Mouse (Mus musculus) kidney, postnatal 0 days (tissue): ENCODE data around the gene Trabd2b. TPM values are rescaled to one million over a fixed set of nuclear protein-coding genes. Genes with fewer than 3 reads are reported as not detected.
A peak's percentile ranks its signal among the peaks of the same experiment; 100 is the strongest.

Source experiments
- ATAC-seq: fragments of 200-750 bp; cut with Nextera tagmentation; replicated peaks from 2 replicates; pipeline ENCODE4 v1.8.0; 2017; ENCODE audit warnings: low read depth, moderate number of reproducible peaks, moderate TSS enrichment, moderate library complexity; ENCODE audit not compliant: low FRiP score
- DNase-seq: peaks from one replicate; pipeline ENCODE4 v3.0.0-alpha.2; 2016; ENCODE audit warnings: low spot score
- H3K27ac ChIP-seq: fragments of 300-500 bp; sonication (generic); 2 replicates; pipeline ENCODE4 v1.5.1; 2014; ENCODE audit warnings: mild to moderate bottlenecking
- H3K27me3 ChIP-seq: fragments of 300-500 bp; sonication (generic); 2 replicates; pipeline ENCODE4 v1.6.1; 2014; ENCODE audit warnings: low read length, mixed read lengths; ENCODE audit not compliant: insufficient read depth
- H3K36me3 ChIP-seq: fragments of 300-500 bp; sonication (generic); 2 replicates; pipeline ENCODE4 v1.6.1; 2014; ENCODE audit warnings: low read length, mixed read lengths; ENCODE audit not compliant: insufficient read depth
- H3K4me1 ChIP-seq: fragments of 300-500 bp; sonication (generic); replicated peaks from 2 replicates; pipeline ENCODE4 v1.6.1; 2014; ENCODE audit warnings: antibody characterized with exemption, low read length, mixed read lengths; ENCODE audit not compliant: insufficient read depth
- H3K4me2 ChIP-seq: fragments of 300-500 bp; sonication (generic); 2 replicates; pipeline ENCODE4 v1.6.1; 2014; ENCODE audit warnings: mild to moderate bottlenecking, low read length, moderate library complexity, mixed read lengths
- H3K4me3 ChIP-seq: fragments of 300-500 bp; sonication (generic); replicated peaks from 2 replicates; pipeline ENCODE4 v1.5.1; 2014; ENCODE audit warnings: low read depth, low read length
- H3K9ac ChIP-seq: fragments of 300-500 bp; sonication (generic); 2 replicates; pipeline ENCODE4 v1.6.1; 2014; ENCODE audit warnings: low read depth, low read length
- H3K9me3 ChIP-seq: fragments of 300-500 bp; sonication (generic); replicated peaks from 2 replicates; pipeline ENCODE4 v1.6.1; 2016; ENCODE audit warnings: low read length, inconsistent platforms, mixed read lengths
- CTCF ChIP-seq: IDR thresholded peaks from 2 replicates; pipeline ENCODE4 v1.5.1; 2016; ENCODE audit warnings: antibody characterized with exemption, low read depth, mild to moderate bottlenecking, moderate library complexity
- whole genome bisulfite sequencing: fragments of 180-500 bp; shearing (Covaris S2); extraction: QIAGEN DNeasy Blood & Tissue Kit; methylation state at CpG from one replicate; pipeline ENCODE4 v1.1.7; 2014; 5-methylcytosine and 5-hydroxymethylcytosine counted together
- polyA plus RNA-seq: library from polyadenylated mRNA; unstranded; fragments of >200 nt; fragmentation: Nextera tagmentation; extraction: Ambion mirVana; gene quantifications from 2 replicates; pipeline ENCODE4 v1.2.1, GENCODE M21; 2015

The Trabd2b gene
- polyA plus RNA-seq, 1 experiment from 2014 or later, result 5.2 TPM

DNA sequence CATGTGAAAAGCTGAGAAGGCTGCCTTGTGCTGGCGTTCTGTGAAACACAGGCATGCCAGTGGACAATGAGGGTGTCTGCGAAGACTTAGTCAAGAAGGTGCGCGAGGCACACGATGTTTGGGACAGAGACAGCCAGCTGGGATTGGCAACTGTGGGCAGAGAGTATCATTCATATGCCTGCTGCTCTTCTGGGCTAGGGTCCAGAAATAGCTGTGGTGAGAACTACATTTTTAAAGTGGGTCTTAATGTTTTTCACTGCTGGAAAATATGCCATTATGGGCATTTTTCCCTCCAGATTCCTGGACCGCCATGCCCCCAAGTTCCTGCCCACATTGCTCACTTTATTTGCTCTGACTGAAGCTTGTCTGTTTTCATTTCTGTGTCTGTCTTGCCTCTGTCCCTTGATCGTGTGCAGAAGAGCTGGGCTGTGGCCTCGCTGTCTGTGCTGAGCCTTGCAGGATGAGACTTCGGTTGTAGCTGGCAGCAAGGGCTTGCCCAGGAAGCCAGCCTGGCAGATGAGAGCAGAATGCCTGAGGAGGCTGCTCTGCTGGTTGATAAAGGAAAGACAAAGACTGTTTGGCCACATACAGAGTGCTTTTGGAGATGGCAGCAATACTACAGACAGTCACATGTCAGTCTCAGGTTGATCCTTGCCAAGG, 42.0 kb downstream of the Trabd2b start:
- ATAC-seq (no peak), DNase-seq (no peak)
- Histone ChIP-seq H3K27me3 (no peaks in the 10 kb centered on the region), H3K9ac (no peak overlapping the region), H3K4me2 (no peak overlapping the region), H3K9me3 (no peaks in the 10 kb centered on the region), H3K4me3 (no peak overlapping the region), H3K27ac (no peak overlapping the region), H3K36me3 (no peaks in the 10 kb centered on the region), H3K4me1 (no peaks in the 10 kb centered on the region)
- 85% methylated on average over 9 of the region's 9 CpGs for WGBS
- TF ChIP-seq CTCF, result no peak

DNA sequence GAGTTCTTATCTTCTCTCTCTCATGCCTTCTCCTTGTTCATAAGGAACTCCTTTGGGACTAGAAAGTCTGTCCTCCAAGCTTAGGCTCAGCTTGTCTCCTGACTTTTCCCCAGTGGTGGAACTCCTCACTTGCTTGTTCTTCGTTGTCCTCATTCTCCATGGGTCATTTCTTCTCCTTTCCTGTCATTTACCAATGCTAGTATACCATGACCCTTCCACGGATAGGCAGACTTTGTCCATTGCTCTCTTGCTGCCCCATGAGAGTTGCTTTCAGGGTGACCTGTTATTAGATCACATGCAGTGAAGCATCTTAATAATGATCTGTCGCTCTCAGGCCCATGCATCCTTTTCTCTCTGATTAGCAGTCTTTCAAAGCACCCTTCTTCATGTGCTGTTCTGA, 46.6 kb downstream of the Trabd2b start:
- Histone ChIP-seq H3K9ac (no peak overlapping the region), H3K4me3 (no peak overlapping the region), H3K4me2 (no peak overlapping the region), H3K4me1 (peaks cover 7% of the 10 kb centered on the region), H3K9me3 (no peaks in the 10 kb centered on the region), H3K36me3 (no peaks in the 10 kb centered on the region), H3K27ac (peak overlapping the region; percentile 57), H3K27me3 (no peaks in the 10 kb centered on the region)
- 53% methylated on average over 3 of the region's 3 CpGs for WGBS
- TF ChIP-seq CTCF, result no peak
- ATAC-seq, result no peak
- no peak for DNase-seq

DNA sequence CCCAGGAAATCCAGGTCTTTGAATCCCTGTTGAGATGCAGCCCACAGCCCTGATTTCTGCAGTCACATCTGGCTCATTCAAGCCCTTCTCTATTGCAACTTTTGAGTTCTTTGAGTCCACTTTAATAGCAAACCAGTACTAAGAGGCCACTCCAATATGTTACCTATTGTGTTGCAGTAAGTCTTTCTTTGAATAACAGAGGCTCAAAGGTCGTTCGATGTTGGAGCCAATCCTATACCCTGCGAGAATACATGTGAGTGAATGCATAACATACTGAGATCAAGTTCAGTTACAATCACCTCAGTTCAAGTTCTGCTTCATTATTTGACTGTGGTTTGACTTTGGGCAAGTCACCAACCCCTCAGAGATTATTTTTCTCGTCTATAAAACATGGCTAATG, 47.5 kb downstream of the Trabd2b start:
- no peak for TF ChIP-seq CTCF
- peaks cover 7% of the 10 kb centered on the region for H3K4me1 ChIP-seq
- DNase-seq (peak; percentile 33), ATAC-seq (peak; percentile 85)
- H3K9ac ChIP-seq, result no peak overlapping the region
- no peak overlapping the region for H3K4me2 ChIP-seq
- peak overlapping the region; percentile 74 for H3K27ac ChIP-seq
- H3K36me3 ChIP-seq, result no peaks in the 10 kb centered on the region
- H3K4me3 ChIP-seq, result no peak overlapping the region
- 46% methylated on average over 4 of the region's 4 CpGs for WGBS
- H3K27me3 ChIP-seq, result no peaks in the 10 kb centered on the region
- H3K9me3 ChIP-seq, result no peaks in the 10 kb centered on the region

DNA sequence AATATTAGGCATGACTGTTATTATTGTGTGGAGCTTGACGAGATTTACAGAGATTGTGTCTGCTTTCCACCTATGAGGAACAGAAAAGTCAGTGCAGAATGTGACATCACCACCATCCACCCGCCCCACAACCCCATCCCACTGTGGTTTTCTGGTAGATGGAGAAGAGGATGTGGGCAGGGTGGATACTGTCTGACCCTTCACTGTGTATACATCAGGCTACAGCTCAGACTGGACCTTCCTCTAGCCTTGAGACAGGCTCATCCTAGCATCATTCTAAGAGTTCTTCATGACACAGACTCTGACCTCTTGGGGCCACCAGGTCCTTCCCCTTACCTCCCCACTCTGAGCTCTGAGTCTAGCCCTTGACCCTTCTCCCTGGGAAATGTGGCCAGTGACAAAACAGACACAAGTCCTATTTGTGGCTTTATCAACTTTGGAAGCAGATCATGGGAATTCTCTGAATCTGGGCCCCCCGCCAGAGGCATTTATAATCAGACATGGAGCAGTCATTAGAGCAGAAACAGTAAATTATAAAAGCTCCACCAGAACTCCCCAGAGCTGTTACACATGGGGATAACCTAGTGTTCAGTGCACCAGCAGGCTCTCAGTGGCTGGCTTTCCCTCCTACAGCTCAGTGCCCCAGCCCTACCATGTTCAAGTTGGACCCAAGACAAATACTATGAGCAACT, 48.1 kb downstream of the Trabd2b start:
- H3K36me3 ChIP-seq, result no peaks in the 10 kb centered on the region
- peak overlapping the region; percentile 74 for H3K27ac ChIP-seq
- peaks cover 7% of the 10 kb centered on the region for H3K4me1 ChIP-seq
- ATAC-seq (no peak), DNase-seq (peak; percentile 71)
- WGBS, result 44% methylated on average over 3 of the region's 3 CpGs
- no peak overlapping the region for H3K9ac ChIP-seq
- H3K4me3 ChIP-seq, result no peak overlapping the region
- H3K27me3 ChIP-seq, result no peaks in the 10 kb centered on the region
- H3K4me2 ChIP-seq, result no peak overlapping the region
- no peak for TF ChIP-seq CTCF
- H3K9me3 ChIP-seq, result no peaks in the 10 kb centered on the region

DNA sequence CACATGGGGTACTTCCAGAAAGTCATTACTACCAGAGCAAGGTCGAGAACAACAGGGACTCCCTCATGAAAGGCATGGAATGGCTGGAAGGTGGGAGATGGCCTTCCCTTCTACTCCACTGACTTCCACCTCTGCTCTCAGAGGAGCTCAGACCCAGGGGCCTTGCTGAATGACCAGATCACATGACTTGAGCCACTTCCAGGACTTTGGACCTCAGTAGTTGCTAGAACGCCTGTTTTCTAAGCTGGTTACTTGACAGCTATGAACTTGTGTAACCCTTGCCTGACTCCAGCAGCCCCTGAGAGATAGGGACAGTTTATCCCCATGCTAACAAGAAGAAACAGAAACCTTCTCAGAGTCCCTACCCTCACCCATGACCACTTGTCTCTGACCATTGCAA, 50.6 kb downstream of the Trabd2b start:
- TF ChIP-seq CTCF, result no peak
- no peak overlapping the region for H3K4me2 ChIP-seq
- no peaks in the 10 kb centered on the region for H3K9me3 ChIP-seq
- 61% methylated on average over 2 of the region's 2 CpGs for WGBS
- no peaks in the 10 kb centered on the region for H3K36me3 ChIP-seq
- H3K4me1 ChIP-seq, result peaks cover 7% of the 10 kb centered on the region
- H3K4me3 ChIP-seq, result no peak overlapping the region
- H3K27me3 ChIP-seq, result no peaks in the 10 kb centered on the region
- DNase-seq, result peak; percentile 38
- ATAC-seq, result peak; percentile 62
- no peak overlapping the region for H3K9ac ChIP-seq
- H3K27ac ChIP-seq, result no peak overlapping the region

DNA sequence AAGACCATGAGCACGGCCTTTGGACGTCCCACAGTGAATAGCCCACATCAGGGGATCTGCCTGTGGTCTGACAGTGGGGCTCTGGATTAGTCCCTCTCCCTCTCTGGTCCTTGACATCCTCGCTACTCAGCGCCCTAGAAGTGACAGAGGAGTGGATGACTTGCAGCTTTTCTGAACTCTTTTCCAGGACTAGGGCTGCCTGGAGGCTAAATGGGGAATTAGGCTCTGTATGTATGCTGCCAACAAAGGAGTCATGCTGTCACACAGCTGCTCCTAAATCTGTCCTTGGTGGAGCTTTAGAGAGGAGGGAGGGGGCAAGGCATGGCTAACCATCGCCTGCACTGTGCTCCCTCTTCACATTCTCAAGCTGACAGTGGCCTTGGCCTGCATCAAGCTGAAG, 53.1 kb downstream of the Trabd2b start:
- Histone ChIP-seq H3K9me3 (no peaks in the 10 kb centered on the region), H3K36me3 (no peaks in the 10 kb centered on the region), H3K27me3 (no peaks in the 10 kb centered on the region), H3K4me1 (peaks cover 4% of the 10 kb centered on the region), H3K9ac (no peak overlapping the region), H3K27ac (no peak overlapping the region), H3K4me3 (no peak overlapping the region), H3K4me2 (no peak overlapping the region)
- no peak for TF ChIP-seq CTCF
- WGBS, result 67% methylated on average over 5 of the region's 5 CpGs
- peak; percentile 21 for DNase-seq
- ATAC-seq, result no peak
